In the genomic region with DNA sequence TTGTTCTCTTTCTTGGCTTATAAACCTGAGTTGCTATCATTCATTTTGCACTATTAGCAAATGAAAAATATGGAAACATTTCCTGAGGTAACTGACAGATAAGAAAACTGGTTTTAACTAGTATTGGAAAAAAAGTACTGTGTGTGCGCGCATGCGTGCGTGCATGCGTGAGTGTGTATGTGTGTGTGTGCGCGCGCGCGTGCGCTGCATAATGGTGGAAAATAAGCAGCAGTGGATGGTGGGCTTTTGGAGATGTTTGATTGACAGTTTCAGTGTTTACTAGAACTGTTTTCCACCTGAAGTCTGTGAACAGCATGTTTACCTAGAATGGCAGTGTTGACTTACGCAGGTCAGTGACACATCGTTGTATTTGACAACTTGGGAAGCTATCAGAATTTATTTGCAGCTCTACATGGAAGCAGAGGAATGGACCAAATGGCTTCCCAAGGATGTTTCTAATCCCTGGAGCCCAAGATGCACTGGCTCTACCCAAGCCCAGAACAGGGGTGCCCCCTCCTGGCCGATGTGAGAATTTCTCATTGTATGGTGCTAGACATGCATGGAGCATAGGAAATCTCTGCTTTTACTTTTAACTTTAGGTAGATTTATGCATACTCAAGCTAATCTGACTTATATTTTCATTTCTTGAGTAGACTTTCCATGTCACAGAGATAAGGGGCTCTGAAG, we compare ENCODE assay signal across 9 mouse cellular contexts.
A peak's percentile ranks its signal among the peaks of the same experiment; 100 is the strongest.
DNase-seq lines count a peak whose midpoint lies in the region; ATAC-seq lines count a peak whose summit lies in the region.
"Had no signal": no experiment of that assay in that cellular context is flagged by ENCODE, and none has a peak within 500 bp of the region (broad histone marks: within the 10 kb centered on the region; RNA-seq: fewer than 3 reads in every experiment).

No protein-coding gene starts in this region.

- no peaks in the 10 kb centered on the region for H3K36me3 ChIP-seq in hindbrain, embryonic 13.5 days
- H3K36me3 ChIP-seq: limb, embryonic 15.5 days had no signal

- DNase-seq in MEL-GATA-1-ER (ENCODE audit: extremely low read depth, low read depth): peak; percentile 5
- peak; percentile 49 for DNase-seq in cerebellum, adult 11-12 months
- peak; percentile 67 for DNase-seq in forelimb bud, embryonic 11.5 days (ENCODE audit: low read depth, low spot score)
- DNase-seq in layer of hippocampus, adult 9-11 months: peak; percentile 77
- peak; percentile 68 to 82 for DNase-seq in lung, postnatal 4 days
- peak; percentile 81 to 85 for DNase-seq in right cerebral cortex, adult 2 months (ENCODE audit: low spot score in 2 of 2)
- DNase-seq in urinary bladder, postnatal 25 days (ENCODE audit: low spot score): peak; percentile 80

- no peak overlapping the region for H3K27ac ChIP-seq in hindbrain, embryonic 13.5 days
- H3K27ac ChIP-seq: limb, embryonic 15.5 days had no signal

- H3K4me2 ChIP-seq in hindbrain, embryonic 13.5 days: no peak overlapping the region
- H3K4me2 ChIP-seq: limb, embryonic 15.5 days had no signal

- no peaks in the 10 kb centered on the region for H3K9me3 ChIP-seq in hindbrain, embryonic 13.5 days
- H3K9me3 ChIP-seq: limb, embryonic 15.5 days had no signal

- H3K4me3 ChIP-seq in hindbrain, embryonic 13.5 days: no peak overlapping the region
- H3K4me3 ChIP-seq: limb, embryonic 15.5 days had no signal

- no peaks in the 10 kb centered on the region for H3K4me1 ChIP-seq in hindbrain, embryonic 13.5 days (replicated peaks)
- H3K4me1 ChIP-seq: limb, embryonic 15.5 days had no signal

- peak; percentile 86 for ATAC-seq in hindbrain, embryonic 13.5 days (ENCODE audit: low FRiP score)

- H3K27me3 ChIP-seq in hindbrain, embryonic 13.5 days: no peaks in the 10 kb centered on the region; the same call in 1 of the 2 replicates
- H3K27me3 ChIP-seq: limb, embryonic 15.5 days had no signal

- no peak overlapping the region for H3K9ac ChIP-seq in hindbrain, embryonic 13.5 days
- H3K9ac ChIP-seq: limb, embryonic 15.5 days had no signal

- 86% methylated on average over 14 of the region's 14 CpGs for whole genome bisulfite sequencing in hindbrain, embryonic 13.5 days

Comparison
In these comparisons a context has a peak if more than half of its experiments do, and no peak if none do; other contexts are left out.
1. DNase-seq: peak in every context shown above with its lines; median percentile 83 in right cerebral cortex, adult 2 months; 80 in urinary bladder, postnatal 25 days; 77 in layer of hippocampus, adult 9-11 months; 75 in lung, postnatal 4 days; 67 in forelimb bud, embryonic 11.5 days; 49 in cerebellum, adult 11-12 months; 5 in MEL-GATA-1-ER.